Mouse (Mus musculus): ENCODE results near the gene Idnk. TPM values are rescaled to one million over a fixed set of nuclear protein-coding genes. Genes with fewer than 3 reads are reported as not detected.

Idnk gene
- polyA plus RNA-seq (2012; fragmentation: generic; extraction: Trizol) = 11.7 TPM
- long read RNA-seq, experiment 1, transcript Idnk-202 (4 exons, 1,462 nt) = major isoform, 17 of 21 reads
- long read RNA-seq, experiment 1, partial matches to known transcripts = 2 of 21 reads
- long read RNA-seq, experiment 1, other reads (novel, unspliced or antisense) = 2 of 21 reads
- long read RNA-seq, experiment 2, partial matches to known transcripts = 0 of 8 reads
- long read RNA-seq, experiment 2, other reads (novel, unspliced or antisense) = 3 of 8 reads

DNA sequence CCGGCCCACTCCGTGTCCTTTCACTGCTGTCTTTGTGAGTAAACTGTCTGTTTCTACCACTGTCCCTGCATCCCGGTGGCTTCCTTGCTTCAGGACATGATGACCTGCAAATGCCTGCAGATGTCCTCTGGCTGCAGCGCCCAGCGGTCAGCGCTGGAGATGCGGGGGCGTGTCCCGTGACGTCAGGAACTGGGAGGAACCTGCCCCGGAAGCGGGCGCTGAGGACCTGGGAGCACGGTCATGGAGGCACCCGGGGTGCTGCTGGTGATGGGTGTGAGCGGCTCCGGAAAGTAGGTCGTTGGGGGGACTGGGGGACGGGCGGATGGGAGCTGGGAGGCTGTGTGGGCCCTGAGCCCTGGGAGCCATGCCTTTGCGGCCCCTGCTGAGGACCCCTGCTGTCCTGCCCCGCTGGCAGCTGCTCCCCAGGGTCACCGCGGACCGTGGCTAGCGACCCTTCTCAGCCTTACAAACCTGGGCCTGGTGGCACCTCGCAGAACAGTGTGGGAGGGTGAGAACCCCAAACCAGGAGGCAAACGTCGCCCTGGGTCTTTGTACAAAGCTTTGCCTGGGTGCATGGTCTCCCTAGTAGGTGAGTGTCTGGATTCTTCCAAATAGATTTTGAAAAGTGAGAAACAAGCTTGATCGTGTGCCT lies at the start of gene Idnk:
TSS of gene Idnk (plus strand) at position 203 of the 652 bp plus-strand sequence.
- Histone ChIP-seq H3K79me2 (ENCODE audit: control insufficient read depth, insufficient read depth) (no peaks in the 10 kb centered on the region), H3ac (ENCODE audit: control insufficient read depth, insufficient read length, low read depth) (peak within 1 kb of the TSS; percentile 86), H3K36me3 (ENCODE audit: control insufficient read depth, insufficient read depth) (no peaks in the 10 kb centered on the region), H3K27me3 (ENCODE audit: control insufficient read depth, insufficient read depth, insufficient read length) (no peaks in the 10 kb centered on the region), H3K79me3 (ENCODE audit: low read depth) (no peaks in the 10 kb centered on the region), H3K4me3 (ENCODE audit: insufficient read depth, poor library complexity, severe bottlenecking) (peak within 1 kb of the TSS; percentile 48)
- TF ChIP-seq CTCF (IDR thresholded peaks at IDR 0.05; ENCODE audit: control insufficient read depth, insufficient read depth, insufficient read length) (no peak), CEBPB (IDR thresholded peaks at IDR 0.05; ENCODE audit: low read depth) (no peak), USF1 (IDR thresholded peaks at IDR 0.05; ENCODE audit: low read depth) (no peak), MYOG (IDR thresholded peaks at IDR 0.05; ENCODE audit: control insufficient read depth, extremely low read depth, insufficient read length) (no peak), FOSL1 (IDR thresholded peaks at IDR 0.05; ENCODE audit: insufficient read depth, low read length, poor library complexity, severe bottlenecking) (no peak), MYOD1 (IDR thresholded peaks at IDR 0.05; ENCODE audit: control insufficient read depth, insufficient read length, low read depth) (no peak), MAX (IDR thresholded peaks at IDR 0.05) (no peak)

DNA sequence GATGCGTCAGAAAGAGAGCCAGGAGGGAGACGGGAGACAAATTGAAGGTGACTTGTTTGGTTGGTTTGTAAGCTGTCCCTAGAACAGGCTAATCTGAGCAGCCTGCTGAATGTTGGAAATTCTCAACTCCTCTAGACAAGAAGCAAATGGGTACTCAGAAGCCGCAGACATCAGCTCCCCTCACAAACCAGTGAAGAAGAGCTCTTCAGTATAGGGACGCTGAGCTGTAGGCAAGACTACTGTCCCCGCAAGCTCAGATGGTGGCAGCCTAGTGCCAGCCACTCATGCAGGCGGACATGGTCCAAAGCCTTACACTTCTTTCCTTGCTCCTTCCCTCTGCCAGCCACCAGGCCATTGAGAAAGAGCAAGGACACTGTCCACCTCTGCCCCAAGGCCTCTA lies 46.1 kb upstream of the Idnk start:
- H3K79me2 ChIP-seq (ENCODE audit: control insufficient read depth, insufficient read depth) = no peaks in the 10 kb centered on the region
- TF ChIP-seq USF1 (IDR thresholded peaks at IDR 0.05; ENCODE audit: low read depth) (no peak), CEBPB (IDR thresholded peaks at IDR 0.05; ENCODE audit: low read depth) (no peak), FOSL1 (IDR thresholded peaks at IDR 0.05; ENCODE audit: insufficient read depth, low read length, poor library complexity, severe bottlenecking) (no peak), MYOD1 (IDR thresholded peaks at IDR 0.05; ENCODE audit: control insufficient read depth, insufficient read length, low read depth) (no peak), MYOG (IDR thresholded peaks at IDR 0.05; ENCODE audit: control insufficient read depth, extremely low read depth, insufficient read length) (no peak), MAX (IDR thresholded peaks at IDR 0.05) (no peak), CTCF (IDR thresholded peaks at IDR 0.05; ENCODE audit: control insufficient read depth, insufficient read depth, insufficient read length) (no peak)
- no peak overlapping the region for H3K4me3 ChIP-seq (ENCODE audit: insufficient read depth, poor library complexity, severe bottlenecking)
- H3K79me3 ChIP-seq (ENCODE audit: low read depth) = no peaks in the 10 kb centered on the region
- H3ac ChIP-seq (ENCODE audit: control insufficient read depth, insufficient read length, low read depth) = no peak overlapping the region
- H3K27me3 ChIP-seq (ENCODE audit: control insufficient read depth, insufficient read depth, insufficient read length) = peaks cover 4% of the 10 kb centered on the region
- no peaks in the 10 kb centered on the region for H3K36me3 ChIP-seq (ENCODE audit: control insufficient read depth, insufficient read depth)

GRCm38 (mm10) chr13:58112191-58112590 lies 45.3 kb upstream of the Idnk start:
- TF ChIP-seq MAX (IDR thresholded peaks at IDR 0.05) (no peak), CTCF (IDR thresholded peaks at IDR 0.05; ENCODE audit: control insufficient read depth, insufficient read depth, insufficient read length) (no peak), USF1 (IDR thresholded peaks at IDR 0.05; ENCODE audit: low read depth) (no peak), FOSL1 (IDR thresholded peaks at IDR 0.05; ENCODE audit: insufficient read depth, low read length, poor library complexity, severe bottlenecking) (no peak), MYOD1 (IDR thresholded peaks at IDR 0.05; ENCODE audit: control insufficient read depth, insufficient read length, low read depth) (no peak), MYOG (IDR thresholded peaks at IDR 0.05; ENCODE audit: control insufficient read depth, extremely low read depth, insufficient read length) (no peak), CEBPB (IDR thresholded peaks at IDR 0.05; ENCODE audit: low read depth) (no peak)
- Histone ChIP-seq H3K4me3 (ENCODE audit: insufficient read depth, poor library complexity, severe bottlenecking) (no peak overlapping the region), H3ac (ENCODE audit: control insufficient read depth, insufficient read length, low read depth) (no peak overlapping the region), H3K79me3 (ENCODE audit: low read depth) (no peaks in the 10 kb centered on the region), H3K79me2 (ENCODE audit: control insufficient read depth, insufficient read depth) (no peaks in the 10 kb centered on the region), H3K36me3 (ENCODE audit: control insufficient read depth, insufficient read depth) (no peaks in the 10 kb centered on the region), H3K27me3 (ENCODE audit: control insufficient read depth, insufficient read depth, insufficient read length) (peaks cover 4% of the 10 kb centered on the region)

DNA sequence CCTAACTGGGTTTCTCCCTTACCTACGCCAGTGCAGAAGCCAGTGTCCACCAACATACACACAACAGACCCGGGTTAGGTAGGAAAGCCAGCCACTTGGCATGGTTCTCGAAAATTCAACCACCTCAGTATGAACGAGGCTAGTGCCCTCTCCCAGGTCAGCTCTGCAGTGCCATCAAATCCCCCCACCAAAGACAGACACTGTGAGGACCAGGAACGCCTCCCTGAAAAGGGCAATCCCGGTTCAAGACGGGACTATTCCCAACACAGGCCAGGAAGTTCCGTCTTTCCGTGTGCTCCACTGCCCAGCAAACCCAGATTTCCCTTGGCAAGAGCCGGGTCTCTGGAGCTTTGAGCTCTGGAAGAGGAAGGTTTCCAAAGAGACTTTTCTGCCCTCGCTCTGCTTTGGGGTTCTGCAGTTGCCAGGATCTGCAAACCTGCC lies 44.8 kb upstream of the Idnk start:
- H3K79me2 ChIP-seq (ENCODE audit: control insufficient read depth, insufficient read depth) = no peaks in the 10 kb centered on the region
- no peaks in the 10 kb centered on the region for H3K79me3 ChIP-seq (ENCODE audit: low read depth)
- TF ChIP-seq USF1 (IDR thresholded peaks at IDR 0.05; ENCODE audit: low read depth) (no peak), CTCF (IDR thresholded peaks at IDR 0.05; ENCODE audit: control insufficient read depth, insufficient read depth, insufficient read length) (no peak), MAX (IDR thresholded peaks at IDR 0.05) (no peak), CEBPB (IDR thresholded peaks at IDR 0.05; ENCODE audit: low read depth) (no peak), MYOD1 (IDR thresholded peaks at IDR 0.05; ENCODE audit: control insufficient read depth, insufficient read length, low read depth) (no peak), MYOG (IDR thresholded peaks at IDR 0.05; ENCODE audit: control insufficient read depth, extremely low read depth, insufficient read length) (no peak), FOSL1 (IDR thresholded peaks at IDR 0.05; ENCODE audit: insufficient read depth, low read length, poor library complexity, severe bottlenecking) (no peak)
- H3ac ChIP-seq (ENCODE audit: control insufficient read depth, insufficient read length, low read depth) = no peak overlapping the region
- H3K4me3 ChIP-seq (ENCODE audit: insufficient read depth, poor library complexity, severe bottlenecking) = no peak overlapping the region
- no peaks in the 10 kb centered on the region for H3K36me3 ChIP-seq (ENCODE audit: control insufficient read depth, insufficient read depth)
- peaks cover 2% of the 10 kb centered on the region for H3K27me3 ChIP-seq (ENCODE audit: control insufficient read depth, insufficient read depth, insufficient read length)

DNA sequence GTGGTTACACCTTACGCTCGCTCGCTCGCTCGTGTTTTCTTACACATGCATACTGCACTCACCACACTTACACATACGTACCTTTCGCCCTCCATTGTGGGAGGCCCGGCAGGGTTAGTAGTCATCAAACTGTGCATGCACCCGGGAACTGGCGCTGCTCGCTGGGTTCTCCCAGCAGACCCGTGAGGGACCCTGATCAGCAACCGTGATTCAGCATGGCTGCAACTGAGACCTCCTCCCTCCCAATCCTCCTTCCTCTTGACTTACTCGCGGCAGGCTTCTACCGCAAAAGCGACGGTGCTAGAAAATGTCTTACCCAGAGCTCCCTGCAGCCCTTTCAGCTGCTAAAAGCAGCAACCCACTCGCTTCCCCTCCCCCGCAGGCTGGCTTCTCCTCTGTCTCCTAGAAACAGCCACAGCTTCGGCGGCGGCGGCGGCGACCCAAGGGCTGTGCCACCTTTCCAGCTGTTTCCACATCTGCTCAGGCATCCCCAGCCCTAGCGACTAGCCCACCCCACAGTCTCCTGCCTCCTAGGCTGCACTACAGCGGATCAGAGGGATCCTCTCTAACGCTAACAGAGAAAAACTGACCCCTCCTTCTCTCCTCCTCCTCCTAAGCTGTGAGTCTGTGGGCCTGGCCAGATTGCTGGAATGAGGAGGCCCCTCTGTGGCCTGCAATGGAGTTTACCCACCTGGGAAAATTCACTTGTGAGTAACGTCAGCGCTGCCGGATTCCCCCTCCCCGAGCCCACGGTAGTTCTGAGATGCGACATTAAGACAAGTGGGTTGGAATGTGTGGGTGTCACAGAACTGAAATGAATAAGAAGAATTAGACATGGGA lies 44.2 kb upstream of the Idnk start, which contains the start of gene Klhl3:
TSS of gene Klhl3 (minus strand) at position 532 of the 840 bp plus-strand sequence.
- Histone ChIP-seq H3K79me2 (ENCODE audit: control insufficient read depth, insufficient read depth) (no peaks in the 10 kb centered on the region), H3ac (ENCODE audit: control insufficient read depth, insufficient read length, low read depth) (no peak within 1 kb of the TSS), H3K27me3 (ENCODE audit: control insufficient read depth, insufficient read depth, insufficient read length) (no peaks in the 10 kb centered on the region), H3K79me3 (ENCODE audit: low read depth) (no peaks in the 10 kb centered on the region), H3K36me3 (ENCODE audit: control insufficient read depth, insufficient read depth) (no peaks in the 10 kb centered on the region), H3K4me3 (ENCODE audit: insufficient read depth, poor library complexity, severe bottlenecking) (no peak within 1 kb of the TSS)
- TF ChIP-seq MAX (IDR thresholded peaks at IDR 0.05) = no peak
- TF ChIP-seq MYOD1 (IDR thresholded peaks at IDR 0.05; ENCODE audit: control insufficient read depth, insufficient read length, low read depth) = no peak
- TF ChIP-seq FOSL1 (IDR thresholded peaks at IDR 0.05; ENCODE audit: insufficient read depth, low read length, poor library complexity, severe bottlenecking) = no peak
- no peak for TF ChIP-seq CEBPB (IDR thresholded peaks at IDR 0.05; ENCODE audit: low read depth)
- TF ChIP-seq USF1 (IDR thresholded peaks at IDR 0.05; ENCODE audit: low read depth) = no peak
- no peak for TF ChIP-seq CTCF (IDR thresholded peaks at IDR 0.05; ENCODE audit: control insufficient read depth, insufficient read depth, insufficient read length)

All from C2C12 (cell line).